Mouse (Mus musculus) C2C12 (cell line): Measurements from ENCODE around the gene Filip1l. TPM values are rescaled to one million over a fixed set of nuclear protein-coding genes. Genes with fewer than 3 reads are reported as not detected.

Experiments
- H3K27me3 ChIP-seq: one replicate; pipeline ENCODE4 v1.6.1; 2011; ENCODE audit not compliant: control insufficient read depth, insufficient read depth, insufficient read length
- H3K36me3 ChIP-seq: one replicate; pipeline ENCODE4 v1.6.1; 2011; ENCODE audit not compliant: control insufficient read depth, insufficient read depth
- H3K4me3 ChIP-seq: one replicate; pipeline ENCODE4 v1.5.1; 2011; ENCODE audit warnings: mild to moderate bottlenecking, control low read depth; ENCODE audit not compliant: poor library complexity, insufficient read depth, severe bottlenecking
- H3K79me2 ChIP-seq: one replicate; pipeline ENCODE4 v1.6.1; 2011; ENCODE audit not compliant: control insufficient read depth, insufficient read depth
- H3K79me3 ChIP-seq: one replicate; pipeline ENCODE4 v1.6.1; 2011; ENCODE audit warnings: low read depth, control low read depth
- H3ac ChIP-seq: one replicate; pipeline ENCODE3; 2011; ENCODE audit warnings: low read depth; ENCODE audit not compliant: control insufficient read depth, insufficient read length
- CEBPB ChIP-seq: IDR thresholded peaks from one replicate; pipeline ENCODE4 v1.6.1; 2011; ENCODE audit warnings: low read depth, mild to moderate bottlenecking, control low read depth, moderate library complexity
- CTCF ChIP-seq: IDR thresholded peaks from one replicate; pipeline ENCODE4 v1.5.1; 2011; ENCODE audit not compliant: control insufficient read depth, insufficient read depth, insufficient read length
- FOSL1 ChIP-seq: IDR thresholded peaks from one replicate; pipeline ENCODE4 v1.8.0; 2011; ENCODE audit warnings: mild to moderate bottlenecking, low read length; ENCODE audit not compliant: poor library complexity, insufficient read depth, severe bottlenecking
- MAX ChIP-seq: IDR thresholded peaks from one replicate; pipeline ENCODE4 v1.6.1; 2011; ENCODE audit warnings: mild to moderate bottlenecking, control low read depth
- MYOD1 ChIP-seq: IDR thresholded peaks from one replicate; pipeline ENCODE4 v1.6.1; 2011; ENCODE audit warnings: low read depth; ENCODE audit not compliant: control insufficient read depth, insufficient read length
- MYOG ChIP-seq: IDR thresholded peaks from one replicate; pipeline ENCODE4 v1.6.1; 2011; ENCODE audit not compliant: control insufficient read depth, insufficient read length; ENCODE audit errors: extremely low read depth
- USF1 ChIP-seq: IDR thresholded peaks from one replicate; pipeline ENCODE4 v1.6.1; 2011; ENCODE audit warnings: low read depth, mild to moderate bottlenecking, control low read depth, moderate library complexity
- polyA plus RNA-seq: library from polyadenylated mRNA; unstranded; fragments of >200 nt; fragmentation: generic; extraction: Trizol; gene quantifications from one replicate; pipeline ENCODE4 v1.2.1, GENCODE M21; 2012; ENCODE audit warnings: missing spikeins

Filip1l gene
- polyA plus RNA-seq, 1 experiment: 18.8 TPM

DNA sequence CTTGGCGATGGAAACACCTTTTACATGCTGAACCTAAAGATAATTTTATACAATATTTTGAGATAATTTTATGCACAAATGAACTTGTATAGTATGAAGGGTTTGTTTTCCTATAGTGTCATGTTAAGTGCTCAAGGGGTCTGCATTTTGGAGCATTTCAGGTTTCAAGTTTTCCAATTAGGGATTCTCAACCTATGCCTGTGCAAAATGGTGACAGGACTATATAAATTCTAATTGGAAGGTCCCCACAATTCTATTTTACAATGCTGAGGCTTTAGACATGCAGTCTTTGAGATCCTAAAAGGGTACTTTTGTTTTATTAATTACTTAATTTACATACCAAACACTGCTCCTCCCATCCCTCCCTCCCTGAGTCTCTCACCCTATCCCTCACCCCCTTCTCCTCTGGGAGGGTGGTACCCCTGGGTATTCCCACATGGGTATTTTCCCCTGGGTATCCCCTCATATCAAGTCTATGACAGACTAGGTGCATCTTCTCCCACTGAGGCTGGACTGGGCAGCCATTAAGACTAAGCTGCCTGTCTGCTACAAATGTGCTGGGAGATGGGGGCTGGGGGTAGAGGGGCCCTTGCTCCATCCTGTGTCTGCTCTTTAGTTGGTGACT is 223.0 kb downstream of the Filip1l start:
- Histone ChIP-seq H3K27me3 (no peaks in the 10 kb centered on the region), H3K36me3 (peaks cover 65% of the 10 kb centered on the region), H3K4me3 (no peak overlapping the region), H3K79me3 (peaks cover 64% of the 10 kb centered on the region), H3ac (no peak overlapping the region), H3K79me2 (peaks cover 94% of the 10 kb centered on the region)
- TF ChIP-seq FOSL1: no peak
- TF ChIP-seq CEBPB: no peak
- TF ChIP-seq MYOD1: no peak
- TF ChIP-seq CTCF: no peak
- TF ChIP-seq USF1: no peak
- TF ChIP-seq MAX: no peak
- TF ChIP-seq MYOG: no peak

GRCm38 (mm10) chr16:57577519-57577918 is 224.6 kb downstream of the Filip1l start:
- Histone ChIP-seq H3K36me3 (peaks cover 49% of the 10 kb centered on the region), H3ac (no peak overlapping the region), H3K27me3 (no peaks in the 10 kb centered on the region), H3K79me3 (peaks cover 52% of the 10 kb centered on the region), H3K4me3 (no peak overlapping the region), H3K79me2 (peaks cover 90% of the 10 kb centered on the region)
- TF ChIP-seq CEBPB: no peak
- no peak for TF ChIP-seq MAX
- no peak for TF ChIP-seq MYOG
- TF ChIP-seq MYOD1: no peak
- no peak for TF ChIP-seq FOSL1
- TF ChIP-seq CTCF: no peak
- no peak for TF ChIP-seq USF1

GRCm38 (mm10) chr16:57580041-57580440 is 227.1 kb downstream of the Filip1l start:
- Histone ChIP-seq H3K27me3 (no peaks in the 10 kb centered on the region), H3K4me3 (no peak overlapping the region), H3K36me3 (peaks cover 24% of the 10 kb centered on the region), H3K79me2 (peaks cover 91% of the 10 kb centered on the region), H3ac (no peak overlapping the region), H3K79me3 (peaks cover 44% of the 10 kb centered on the region)
- no peak for TF ChIP-seq MYOD1
- TF ChIP-seq MAX: no peak
- no peak for TF ChIP-seq MYOG
- no peak for TF ChIP-seq CEBPB
- TF ChIP-seq CTCF: no peak
- TF ChIP-seq USF1: no peak
- TF ChIP-seq FOSL1: no peak

GRCm38 (mm10) chr16:57582008-57582407 is 229.1 kb downstream of the Filip1l start:
- peaks cover 9% of the 10 kb centered on the region for H3K36me3 ChIP-seq
- H3K79me3 ChIP-seq: peaks cover 33% of the 10 kb centered on the region
- H3ac ChIP-seq: no peak overlapping the region
- H3K27me3 ChIP-seq: no peaks in the 10 kb centered on the region
- H3K79me2 ChIP-seq: peaks cover 80% of the 10 kb centered on the region
- H3K4me3 ChIP-seq: no peak overlapping the region
- TF ChIP-seq MAX (no peak), CEBPB (no peak), FOSL1 (no peak), USF1 (no peak), CTCF (no peak), MYOD1 (no peak), MYOG (no peak)

GRCm38 (mm10) chr16:57585201-57585600 is 232.3 kb downstream of the Filip1l start:
- no peak for TF ChIP-seq CEBPB
- no peak for TF ChIP-seq USF1
- no peak for TF ChIP-seq FOSL1
- no peak for TF ChIP-seq MYOG
- no peak for TF ChIP-seq CTCF
- no peak for TF ChIP-seq MAX
- no peak for TF ChIP-seq MYOD1
- Histone ChIP-seq H3K4me3 (no peak overlapping the region), H3K27me3 (no peaks in the 10 kb centered on the region), H3ac (no peak overlapping the region), H3K36me3 (peaks cover 3% of the 10 kb centered on the region), H3K79me2 (peaks cover 52% of the 10 kb centered on the region), H3K79me3 (peaks cover 18% of the 10 kb centered on the region)
